Comparison of ENCODE assay signal across 22 mouse cellular contexts in the genomic region with DNA sequence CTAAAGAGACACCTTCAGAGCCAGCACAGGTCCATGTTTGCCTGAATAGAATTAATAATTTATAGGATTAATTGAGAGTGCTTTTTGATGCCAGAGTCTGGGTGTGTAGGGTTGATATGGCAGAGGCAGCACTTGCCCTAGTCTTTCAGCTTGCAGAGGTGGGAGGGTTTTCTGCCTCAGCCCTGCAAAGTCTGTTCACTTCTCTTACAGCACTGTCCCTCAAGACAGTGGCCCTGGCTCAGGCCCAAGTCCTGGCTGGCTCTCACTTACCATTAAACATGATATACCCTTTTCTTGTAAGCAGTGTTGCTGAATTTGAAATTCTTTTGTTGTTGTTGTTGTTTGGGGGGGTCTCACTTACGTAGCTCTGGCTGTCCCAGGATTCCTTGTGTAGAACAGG. TPM values are rescaled to one million over a fixed set of nuclear protein-coding genes. Genes with fewer than 3 reads are reported as not detected.
A peak's percentile ranks its signal among the peaks of the same experiment; 100 is the strongest.
DNase-seq lines count a peak whose midpoint lies in the region; ATAC-seq lines count a peak whose summit lies in the region.
"Had no signal": no experiment of that assay in that cellular context is flagged by ENCODE, and none has a peak within 500 bp of the region (broad histone marks: within the 10 kb centered on the region; RNA-seq: fewer than 3 reads in every experiment).

No protein-coding gene starts in this region.

- peak; percentile 53 to 54 for DNase-seq in cerebellum, adult 18-20 months
- DNase-seq in cerebellum, postnatal 10 days, result peak; percentile 53 to 60
- no peak for DNase-seq in cerebellum, adult 9-10 months
- peak; percentile 56 for DNase-seq in heart, adult 11 months
- DNase-seq in heart, postnatal 14 days, result no peak
- peak; percentile 38 for DNase-seq in testis, postnatal 10 days (ENCODE audit: low spot score)
- DNase-seq in testis, postnatal 14 days (ENCODE audit: low spot score), result no peak
- DNase-seq: adrenal gland, adult 8-10 months; adrenal gland, postnatal 14 days; adrenal gland, postnatal 36 days; B cell, adult 2 months; cerebellum, adult 11 months; cerebellum, adult 8-10 months; forebrain, postnatal 0 days had no signal

- intact Hi-C loops in heart, postnatal 14 days (cut with DNase I), result no loop called here

- ATAC-seq in cerebellum, adult (ENCODE audit: insufficient number of reproducible peaks, low FRiP score, low TSS enrichment), result no peak
- ATAC-seq: activated CD4-positive, CD25-positive, alpha-beta regulatory T cell, adult 4 months; CD4-positive, CD25-positive, alpha-beta regulatory T cell, adult 4 months; forebrain, embryonic 13.5 days; forebrain, embryonic 15.5 days; forebrain, postnatal 0 days; Patski had no signal

RNA-seq across cellular contexts. Expression of a gene that starts 9.0 kb away (rescaled TPM):
- total RNA-seq in heart, postnatal 14 days (2021), result under 1 TPM; 0.29 to 0.37 TPM
- total RNA-seq: CH12.LX, G1E had no signal

Comparison
In these comparisons a context has a peak if more than half of its experiments do, and no peak if none do; other contexts are left out.
1. DNase-seq: peak in cerebellum, adult 18-20 months (2 of 2), cerebellum, postnatal 10 days (2 of 2), heart, adult 11 months (single experiment) and testis, postnatal 10 days (single experiment); none in cerebellum, adult 9-10 months (single experiment), heart, postnatal 14 days (0 of 2) and testis, postnatal 14 days (single experiment).